In the genomic region with DNA sequence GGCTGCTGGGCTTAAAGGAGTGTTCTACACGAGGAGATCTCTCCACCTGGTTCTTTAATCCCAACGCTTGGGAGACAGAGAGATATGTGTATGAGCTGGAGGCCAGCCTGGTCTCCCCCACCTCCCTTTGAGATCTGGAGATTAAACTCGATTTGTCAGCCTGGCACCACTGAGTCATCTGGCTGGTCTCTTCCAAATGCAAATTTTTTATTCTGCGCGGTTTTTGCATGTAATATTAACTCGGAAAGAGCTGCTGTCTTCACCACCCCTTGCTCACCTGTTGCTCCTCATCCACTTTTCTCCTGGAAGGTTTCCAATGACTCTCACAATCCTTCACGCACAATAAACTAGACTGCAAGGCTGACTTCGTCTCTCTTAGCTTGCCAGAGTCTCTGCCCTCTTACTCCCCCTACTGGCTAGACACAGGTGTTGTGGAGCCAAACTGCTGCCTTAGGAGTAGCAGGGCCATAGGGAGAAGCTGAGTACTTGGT, we compare ENCODE assay signal across 8 mouse cellular contexts. TPM values are rescaled to one million over a fixed set of nuclear protein-coding genes. Genes with fewer than 3 reads are reported as not detected.
A peak's percentile ranks its signal among the peaks of the same experiment; 100 is the strongest.
DNase-seq lines count a peak whose midpoint lies in the region; ATAC-seq and TF ChIP-seq lines count a peak whose summit lies in the region.

A gene (minus strand): TSS at position 331 of the 491 bp plus-strand sequence.

- no peaks in the 10 kb centered on the region for H3K36me3 ChIP-seq in forebrain, postnatal 0 days (ENCODE audit: insufficient read depth)
- no peaks in the 10 kb centered on the region for H3K36me3 ChIP-seq in hindbrain, embryonic 14.5 days (replicated peaks; ENCODE audit: control insufficient read depth, insufficient read depth)

- H3K4me1 ChIP-seq in cerebellum, adult 2 months (ENCODE audit: control insufficient read depth, insufficient read depth, low read length) = peaks cover 29% of the 10 kb centered on the region
- H3K4me1 ChIP-seq in forebrain, postnatal 0 days (ENCODE audit: insufficient read depth) = peaks cover 5% of the 10 kb centered on the region; the same call in 1 of the 2 replicates
- H3K4me1 ChIP-seq in hindbrain, embryonic 14.5 days (replicated peaks; ENCODE audit: control insufficient read depth, insufficient read depth, low read length) = peaks cover 5% of the 10 kb centered on the region; the same call in 1 of the 2 replicates

- peak within 1 kb of the TSS; percentile 37; the same call in 1 of the 2 replicates for H3K27ac ChIP-seq in cerebellum, adult 2 months (ENCODE audit: insufficient read depth, low read length)
- H3K27ac ChIP-seq in forebrain, postnatal 0 days (ENCODE audit: low read depth, low read length) = peak within 1 kb of the TSS; percentile 31; the same call in 1 of the 2 replicates
- no peak within 1 kb of the TSS for H3K27ac ChIP-seq in hindbrain, embryonic 14.5 days

- no peaks in the 10 kb centered on the region for H3K27me3 ChIP-seq in cerebellum, adult 2 months (ENCODE audit: control insufficient read depth, insufficient read depth, low read length)
- no peaks in the 10 kb centered on the region for H3K27me3 ChIP-seq in forebrain, postnatal 0 days (ENCODE audit: insufficient read depth, low read length)
- no peaks in the 10 kb centered on the region for H3K27me3 ChIP-seq in hindbrain, embryonic 14.5 days (ENCODE audit: control insufficient read depth, insufficient read depth, low read length)

- no peak for TF ChIP-seq POLR2A in cerebellum, adult 2 months (IDR thresholded peaks at IDR 0.05; ENCODE audit: borderline replicate concordance, insufficient read depth, low read length)

- 3% methylated on average over 8 of the region's 8 CpGs for WGBS in cerebellum, adult 2 months
- WGBS in forebrain, postnatal 0 days = 1% methylated on average over 8 of the region's 8 CpGs
- 8% methylated on average over 8 of the region's 8 CpGs for WGBS in hindbrain, embryonic 14.5 days

- peak within 1 kb of the TSS; percentile 37 for H3K4me2 ChIP-seq in forebrain, postnatal 0 days (ENCODE audit: low read depth)
- H3K4me2 ChIP-seq in hindbrain, embryonic 14.5 days (replicated peaks) = peak within 1 kb of the TSS; percentile 28

- peak; percentile 47 to 56 for DNase-seq in left cerebral cortex, adult 18-20 months (ENCODE audit: low spot score in 2 of 2)
- no peak for DNase-seq in left cerebral cortex, adult 11 months (ENCODE audit: low spot score)
- DNase-seq in cerebellum, adult 2 months = peak; percentile 67 to 76
- peak; percentile 88 for DNase-seq in forebrain, postnatal 0 days
- DNase-seq in hindbrain, embryonic 14.5 days (ENCODE audit: low spot score) = peak; percentile 85
- no peak for DNase-seq in left cerebral cortex, adult 8-10 months (ENCODE audit: low spot score in 2 of 2)
- peak; percentile 78 for DNase-seq in skeletal muscle tissue, adult 2 months (ENCODE audit: low read depth, low spot score)

- H3K4me3 ChIP-seq in cerebellum, adult 2 months (replicated peaks; ENCODE audit: insufficient read depth, low read depth, low read length) = no peak within 1 kb of the TSS
- H3K4me3 ChIP-seq in forebrain, postnatal 0 days (ENCODE audit: low read depth, low read length) = peak within 1 kb of the TSS; percentile 27
- H3K4me3 ChIP-seq in hindbrain, embryonic 14.5 days (replicated peaks; ENCODE audit: low read length) = no peak within 1 kb of the TSS

- peak; percentile 85 for TF ChIP-seq CTCF in cerebellum, adult 2 months (IDR thresholded peaks at IDR 0.05; ENCODE audit: borderline replicate concordance, insufficient read depth, low read depth, low read length)
- TF ChIP-seq CTCF in forebrain, postnatal 0 days (IDR thresholded peaks at IDR 0.05; ENCODE audit: low read depth) = peak; percentile 92

- peak within 1 kb of the TSS; percentile 10; the same call in 1 of the 2 replicates for H3K9ac ChIP-seq in forebrain, postnatal 0 days
- H3K9ac ChIP-seq in hindbrain, embryonic 14.5 days = no peak within 1 kb of the TSS

- ATAC-seq in forebrain, postnatal 0 days = peak; percentile 58
- no peak for ATAC-seq in hindbrain, embryonic 14.5 days (ENCODE audit: low FRiP score)
- ATAC-seq in megakaryocyte, adult 5-6 weeks (ENCODE audit: poor library complexity, severe bottlenecking) = peak; percentile 68

- no peaks in the 10 kb centered on the region for H3K9me3 ChIP-seq in forebrain, postnatal 0 days (ENCODE audit: low read length)
- no peaks in the 10 kb centered on the region for H3K9me3 ChIP-seq in hindbrain, embryonic 14.5 days (ENCODE audit: control insufficient read depth, low read length)

RNA-seq across cellular contexts. Expression of the gene that starts here (rescaled TPM):
- 100 to 1,000 TPM; 174 to 176 TPM for total RNA-seq in left cerebral cortex, adult 18-20 months (2021)
- 463 and 475 TPM in 2 replicates for polyA plus RNA-seq in cerebellum, adult 2 months (2012; rRNA removed)
- 162 and 176 TPM in 2 replicates for total RNA-seq in forebrain, postnatal 0 days (2014; rRNA removed)
- 59.3 and 65.9 TPM in 2 replicates for polyA plus RNA-seq in forebrain, postnatal 0 days (2015; fragmentation: Nextera tagmentation; extraction: Ambion mirVana)
- polyA plus RNA-seq in hindbrain, embryonic 14.5 days (2014; fragmentation: Nextera tagmentation; extraction: Ambion mirVana) = 62.0 and 70.7 TPM in 2 replicates
- total RNA-seq in left cerebral cortex, adult 8-10 months (2022) = 100 to 1,000 TPM; 173 to 205 (median 180) TPM
- 485 and 524 TPM in 2 replicates for total RNA-seq in megakaryocyte, adult 5-6 weeks (2015)
- 307 and 314 TPM in 2 replicates for total RNA-seq in megakaryocyte, adult 5-6 weeks (2017)

Comparison
In these comparisons a context has a peak if more than half of its experiments do, and no peak if none do; other contexts are left out.
1. DNase-seq: peak in left cerebral cortex, adult 18-20 months (2 of 2), cerebellum, adult 2 months (2 of 2), forebrain, postnatal 0 days (single experiment), hindbrain, embryonic 14.5 days (single experiment) and skeletal muscle tissue, adult 2 months (single experiment); none in left cerebral cortex, adult 11 months (single experiment) and left cerebral cortex, adult 8-10 months (0 of 2).